Mouse (Mus musculus): ENCODE data around the gene Ppia. TPM values are rescaled to one million over a fixed set of nuclear protein-coding genes. Genes with fewer than 3 reads are reported as not detected.
"Not testable (repeated sequence)": the region's sequence is repeated elsewhere in the genome, so short reads cannot be mapped to it uniquely, and the experiment has no call there.

Ppia gene
- total RNA-seq, 2 experiments from 2014 or later: 197 to 277 TPM

- DNase-seq: no peak
Observed at GRCm38 (mm10) chr11:6403830-6404405, 11.3 kb upstream of the Ppia start.

GRCm38 (mm10) chr11:6404699-6405566, 10.3 kb upstream of the Ppia start:
- DNase-seq: peak; percentile 32

DNA sequence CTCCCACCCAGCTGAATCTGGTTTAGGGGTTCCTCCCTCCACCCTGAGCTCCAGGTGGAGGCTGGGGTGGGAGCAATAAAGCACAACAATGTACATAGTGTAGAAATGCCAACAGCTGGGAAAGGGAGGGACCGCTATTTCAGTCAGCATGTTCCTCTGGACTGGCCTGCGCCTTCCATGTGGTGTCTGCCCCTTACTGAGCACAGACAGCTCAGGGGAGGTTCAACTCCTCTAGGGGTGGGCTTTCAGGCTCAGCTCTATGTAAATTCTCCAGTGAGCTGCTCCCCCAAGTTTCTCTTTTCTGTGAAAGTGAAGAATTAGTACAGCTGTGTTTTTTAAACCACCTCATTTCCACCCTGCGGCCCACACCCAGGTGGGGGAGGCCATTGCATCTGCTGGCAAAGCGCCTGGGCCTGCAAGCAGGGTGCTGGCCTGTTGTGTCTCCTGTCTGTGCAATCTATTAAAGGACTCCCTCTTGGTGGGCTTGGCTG, 9.6 kb upstream of the Ppia start:
- peak; percentile 44 for DNase-seq

DNA sequence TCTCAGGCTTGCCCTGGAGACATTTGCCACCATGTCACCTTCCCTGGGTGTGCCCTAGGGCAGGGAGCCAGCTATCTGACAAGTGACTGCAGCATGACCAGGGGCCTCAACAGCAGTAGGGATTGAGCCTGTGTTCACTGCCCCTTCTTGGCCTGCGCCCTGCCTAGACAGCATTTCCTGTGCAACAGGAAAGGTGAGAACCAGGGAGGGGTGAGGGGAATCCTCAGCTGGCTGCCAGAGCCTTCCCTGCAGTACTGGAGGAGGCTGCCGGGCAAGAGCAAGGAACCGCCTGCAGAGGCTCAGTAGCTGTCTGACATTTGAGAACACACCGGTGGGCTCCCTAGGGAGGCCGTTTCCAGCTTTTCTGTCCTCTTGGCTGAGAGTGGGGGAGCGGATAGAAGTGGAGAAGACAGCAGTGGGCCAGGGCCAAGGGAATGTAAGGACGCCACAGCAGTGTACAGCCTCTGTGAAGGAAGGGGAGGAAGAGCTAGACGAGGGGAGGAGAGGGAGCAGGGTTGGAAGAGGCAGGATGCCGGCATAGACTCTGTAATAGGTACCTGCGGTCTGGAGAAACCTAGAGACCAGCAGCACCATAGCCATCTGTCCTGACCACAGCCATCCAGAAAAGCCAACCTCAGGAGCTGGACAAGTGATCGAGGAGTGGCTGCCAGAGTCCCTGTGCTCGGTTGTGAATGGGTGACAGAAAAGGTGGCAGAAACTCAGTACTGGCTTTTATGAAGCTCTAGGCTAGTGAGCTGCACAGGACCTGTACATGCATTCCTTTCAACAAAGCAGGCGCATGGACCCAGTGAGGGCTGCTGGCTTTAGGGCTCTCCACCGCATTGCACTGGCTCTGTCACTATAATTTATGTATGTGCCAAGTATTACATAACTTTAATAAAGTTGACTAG, 8.7 kb upstream of the Ppia start:
- DNase-seq: peak; percentile 89

DNA sequence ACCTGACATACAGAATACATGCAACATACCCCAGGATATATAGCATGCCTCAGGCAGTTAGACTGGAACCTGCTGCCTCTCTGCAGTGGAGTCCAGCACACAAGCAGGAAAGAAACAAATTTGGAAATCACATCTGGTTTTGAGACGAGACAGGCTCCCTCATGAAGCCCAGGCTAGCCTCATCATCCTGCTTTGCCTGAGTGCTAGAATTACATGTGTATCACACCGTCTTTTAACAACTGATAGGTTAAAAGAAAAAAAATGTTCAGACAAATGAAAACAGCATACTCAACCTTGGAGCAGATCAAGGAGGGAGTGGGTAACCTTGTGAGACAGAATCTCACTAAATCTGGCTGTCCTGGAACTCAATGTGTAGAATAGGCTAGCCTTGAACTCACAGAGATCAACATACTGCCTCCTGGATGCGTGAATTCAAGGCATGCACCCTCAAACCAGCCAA, 8.1 kb upstream of the Ppia start:
- DNase-seq: no peak

DNA sequence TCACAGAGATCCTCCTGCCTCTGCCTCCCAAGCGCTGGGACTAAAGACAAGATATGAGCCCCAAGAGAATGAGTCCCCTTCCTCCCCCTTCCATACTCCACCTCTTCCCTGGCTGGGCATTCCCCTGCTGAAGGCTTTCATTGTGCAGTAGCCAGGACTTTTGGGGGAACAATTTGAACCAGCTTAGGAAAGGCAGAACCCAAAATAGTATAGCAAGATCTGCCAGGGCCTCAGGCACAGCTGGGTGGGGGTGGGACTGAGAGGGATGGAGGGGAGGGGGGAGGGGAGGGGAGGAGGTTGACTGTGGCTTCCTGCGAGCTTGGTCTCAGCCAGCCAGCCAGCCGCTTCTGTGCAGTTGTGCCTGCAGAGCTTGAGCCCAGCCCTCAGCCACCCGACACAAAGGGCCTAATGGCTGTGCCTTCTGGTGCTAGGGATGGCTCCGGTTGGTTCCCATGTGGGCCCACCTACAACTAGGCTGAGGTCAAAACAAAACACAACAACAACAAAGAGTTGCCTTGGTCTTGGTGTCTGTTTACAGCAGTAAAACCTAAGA, 5.1 kb upstream of the Ppia start:
- DNase-seq: peak; percentile 30

DNA sequence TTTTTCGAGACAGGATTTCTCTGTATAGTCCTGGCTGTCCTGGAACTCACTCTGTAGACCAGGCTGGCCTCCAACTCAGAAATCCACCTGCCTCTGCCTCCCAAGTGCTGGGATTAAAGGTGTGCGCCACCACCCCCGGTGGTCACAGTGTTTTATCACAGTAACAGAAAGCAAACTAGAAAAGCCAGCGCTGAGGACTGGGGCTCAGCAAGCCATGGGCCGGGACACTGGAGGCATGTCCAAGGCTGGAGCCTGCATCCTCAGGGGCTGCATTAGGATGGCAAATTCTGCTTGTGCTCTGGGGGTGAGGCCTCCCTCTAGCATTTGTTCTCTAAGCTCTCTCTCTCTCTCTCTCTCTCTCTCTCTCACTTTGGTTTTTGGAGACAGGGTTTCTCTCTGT, 4.5 kb upstream of the Ppia start:
- not testable (repeated sequence) for DNase-seq

- DNase-seq: peak; percentile 67
Observed at GRCm38 (mm10) chr11:6411684-6412083, 3.6 kb upstream of the Ppia start.

GRCm38 (mm10) chr11:6413264-6413663, 2.0 kb upstream of the Ppia start:
- DNase-seq: no peak

- DNase-seq: peak; percentile 98
Observed at GRCm38 (mm10) chr11:6415551-6416404, 535 bp downstream of the Ppia start.

DNA sequence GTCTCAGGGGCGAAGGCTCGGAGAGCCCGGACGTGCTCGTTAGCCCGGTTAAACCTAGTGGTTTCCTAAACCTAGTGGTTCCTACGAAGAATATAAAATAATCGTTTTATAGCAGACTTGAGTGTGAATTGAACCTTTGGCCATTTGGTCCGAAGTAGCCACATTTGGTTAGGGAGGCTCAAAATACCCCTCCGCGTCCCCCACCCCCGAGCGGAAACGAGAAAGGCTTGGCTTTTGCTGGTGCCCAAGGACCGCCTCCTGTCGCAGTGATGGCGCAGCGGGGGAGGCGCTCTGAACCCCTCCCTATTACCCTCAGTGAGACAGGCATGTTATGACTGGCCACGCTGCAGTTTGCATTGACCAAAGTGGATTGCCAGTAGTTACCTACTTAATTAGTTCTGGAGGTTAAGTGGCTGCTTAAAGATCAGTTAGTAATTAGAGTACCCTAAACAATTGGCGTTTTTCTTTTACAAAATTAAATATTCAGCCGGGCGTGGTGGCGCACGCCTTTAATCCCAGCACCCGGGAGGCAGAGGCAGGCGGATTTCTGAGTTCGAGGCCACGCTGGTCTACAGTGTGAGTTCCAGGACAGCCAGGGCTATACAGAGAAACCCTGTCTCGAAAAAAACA, 1.3 kb downstream of the Ppia start:
- DNase-seq: peak; percentile 78

GRCm38 (mm10) chr11:6417069-6417468, 1.8 kb downstream of the Ppia start:
- no peak for DNase-seq

DNA sequence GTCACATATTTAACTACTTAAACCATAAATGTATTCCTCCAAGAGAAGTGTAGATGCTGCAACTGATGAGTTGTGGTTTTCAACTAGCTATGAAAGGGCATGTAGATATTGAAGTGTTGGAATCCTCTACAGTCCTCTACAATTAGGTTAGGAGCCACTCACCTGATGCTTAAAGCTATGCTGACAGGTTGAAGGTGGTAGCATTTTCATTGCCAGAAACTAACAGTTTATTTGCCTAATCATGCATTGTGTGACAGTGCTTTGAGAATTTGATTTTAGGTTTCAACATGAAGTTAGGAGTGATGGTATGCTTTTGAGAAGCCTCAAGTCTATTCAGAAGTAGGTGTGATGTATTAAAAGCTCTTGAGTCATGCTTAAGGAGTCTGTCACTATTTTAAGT, 2.2 kb downstream of the Ppia start:
- no peak for DNase-seq

GRCm38 (mm10) chr11:6418751-6419150, 3.5 kb downstream of the Ppia start:
- no peak for DNase-seq

DNA sequence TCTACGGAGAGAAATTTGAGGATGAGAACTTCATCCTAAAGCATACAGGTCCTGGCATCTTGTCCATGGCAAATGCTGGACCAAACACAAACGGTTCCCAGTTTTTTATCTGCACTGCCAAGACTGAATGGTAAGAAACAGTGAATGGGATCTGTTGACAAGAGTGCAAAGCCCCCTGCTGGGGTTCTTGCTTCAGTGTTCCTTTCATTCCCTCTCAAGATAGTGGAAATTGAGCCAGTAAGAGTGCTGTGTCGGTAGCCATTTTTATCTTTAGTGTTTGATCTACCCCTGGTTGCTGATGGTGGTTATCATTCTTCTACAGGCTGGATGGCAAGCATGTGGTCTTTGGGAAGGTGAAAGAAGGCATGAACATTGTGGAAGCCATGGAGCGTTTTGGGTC, 3.9 kb downstream of the Ppia start:
- DNase-seq: not testable (repeated sequence)

GRCm38 (mm10) chr11:6420283-6420703, 5.0 kb downstream of the Ppia start:
- DNase-seq: no peak

GRCm38 (mm10) chr11:6420722-6421350, 5.6 kb downstream of the Ppia start:
- DNase-seq: no peak

DNA sequence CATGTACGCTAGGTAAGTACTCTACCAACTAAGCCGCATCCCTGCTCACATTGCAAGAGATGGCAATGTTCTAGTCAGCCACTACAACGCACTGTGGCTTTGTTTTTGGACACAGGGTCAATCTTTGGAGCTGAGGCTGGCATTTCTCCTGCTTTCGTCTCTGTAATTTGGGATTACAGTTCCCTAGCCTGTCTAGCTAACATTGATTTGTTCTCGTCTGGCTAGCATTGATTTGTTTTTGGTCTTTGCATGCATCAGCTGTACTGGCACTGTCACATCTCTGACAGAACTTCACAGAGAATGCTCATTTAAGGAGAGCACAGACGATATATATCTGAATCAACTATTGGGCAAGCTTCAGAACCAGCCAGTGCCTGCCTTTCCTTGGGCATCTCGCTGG, 14.9 kb downstream of the Ppia start:
- peak; percentile 2 for DNase-seq

- peak; percentile 20 for DNase-seq
Observed at GRCm38 (mm10) chr11:6436442-6436841, 21.2 kb downstream of the Ppia start.

DNA sequence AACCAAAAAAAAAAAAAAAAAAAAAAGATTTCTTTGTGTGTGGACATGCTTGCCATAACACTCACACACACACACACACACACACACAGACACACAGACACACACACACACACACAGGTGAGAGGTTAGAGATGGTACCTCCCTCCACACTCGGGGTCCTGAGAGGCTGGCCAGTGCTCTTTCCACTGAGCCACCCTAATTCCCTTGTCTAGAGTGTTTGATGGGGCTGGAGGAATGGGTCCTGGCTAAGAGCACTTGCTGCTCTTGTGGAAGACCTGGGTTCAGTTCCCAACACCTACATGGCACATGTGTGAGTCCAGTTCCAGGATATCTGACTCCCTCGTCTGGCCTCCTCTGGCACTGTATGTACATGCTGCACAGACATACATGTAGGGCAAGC, 22.4 kb downstream of the Ppia start:
- no peak for DNase-seq
